Mouse (Mus musculus) layer of hippocampus, adult 18-20 months (tissue): ENCODE measurements around the gene Gm3327. TPM values are rescaled to one million over a fixed set of nuclear protein-coding genes. Genes with fewer than 3 reads are reported as not detected.
"Not testable (repeated sequence)": the region's sequence is repeated elsewhere in the genome, so short reads cannot be mapped to it uniquely, and the experiment has no call there.

Source experiments
- DNase-seq, 2 experiments: peaks; one replicate each; pipeline ENCODE4 v3.0.0; 2022; ENCODE audit warnings: low spot score in 2 of 2
- long read RNA-seq: library from polyadenylated mRNA; stranded (forward); transcript quantifications from one replicate; pipeline ENCODE4 v2.0.0, GENCODE M21; 2021
- total RNA-seq, 2 experiments: library from RNA; stranded (reverse); gene quantifications; 2 replicates each; pipeline ENCODE4 v1.2.3; 2021

Gene Gm3327
- not detected for total RNA-seq
- long read RNA-seq = 0 reads

GRCm38 (mm10) chr14:44123551-44123950 is at the start of gene Gm3327:
Gm3327 (plus strand) TSS chr14:44123851.
- DNase-seq = not testable (repeated sequence)

- not testable (repeated sequence) for DNase-seq
Measured at GRCm38 (mm10) chr14:44077785-44078341, 45.8 kb upstream of the Gm3327 start.

- not testable (repeated sequence) for DNase-seq
Measured at GRCm38 (mm10) chr14:44086588-44086987, 37.1 kb upstream of the Gm3327 start.

GRCm38 (mm10) chr14:44087535-44087934 is 36.1 kb upstream of the Gm3327 start:
- DNase-seq = not testable (repeated sequence)

- not testable (repeated sequence) for DNase-seq
Measured at GRCm38 (mm10) chr14:44091524-44091923, 32.1 kb upstream of the Gm3327 start.

- DNase-seq = not testable (repeated sequence)
Measured at GRCm38 (mm10) chr14:44094445-44094844, 29.2 kb upstream of the Gm3327 start.

GRCm38 (mm10) chr14:44100030-44100429 is 23.6 kb upstream of the Gm3327 start:
- DNase-seq = not testable (repeated sequence)

GRCm38 (mm10) chr14:44102354-44102753 is 21.3 kb upstream of the Gm3327 start, which contains the start of gene Ear2:
Ear2 (plus strand) TSS chr14:44102654.
- DNase-seq = not testable (repeated sequence)

GRCm38 (mm10) chr14:44110981-44111380 is 12.7 kb upstream of the Gm3327 start:
- DNase-seq = no peak

Other genes with a start within 250 kb of the Gm3327 start
- not detected for gene Ear1, start 248.3 kb upstream of the Gm3327 start, total RNA-seq
- not detected for gene Ear10, start 200.3 kb upstream of the Gm3327 start, total RNA-seq
- gene Gm8113, start 198.5 kb upstream of the Gm3327 start, total RNA-seq = not detected
- not detected for gene Ang5, start 166.8 kb upstream of the Gm3327 start, total RNA-seq
- not detected for gene Ang6, start 121.6 kb upstream of the Gm3327 start, total RNA-seq
- gene Ear2, start 21.2 kb upstream of the Gm3327 start, total RNA-seq = not detected
- not detected for gene Gm8212, start 73.8 kb downstream of the Gm3327 start, total RNA-seq
- not detected for gene 4930503E14Rik, start 89.4 kb downstream of the Gm3327 start, total RNA-seq
- gene Gm8220, start 161.7 kb downstream of the Gm3327 start, total RNA-seq = not detected
- not detected for gene Gm5930, start 214.7 kb downstream of the Gm3327 start, total RNA-seq
- not detected for gene Gm8229, start 241.5 kb downstream of the Gm3327 start, total RNA-seq